Mouse (Mus musculus) kidney, embryonic 14.5 days (tissue): ENCODE measurements at regions not wholly inside any gene's neighbourhood (a gene's known extent, or its start where the extent isn't known, plus 50 kb on each side); places are given as distances from the start of the nearest gene placed in this dataset.

Source experiments
- ATAC-seq: fragments of 200-750 bp; cut with Nextera tagmentation; 2 replicates; pipeline ENCODE4 v1.8.0; 2017; ENCODE audit warnings: moderate number of reproducible peaks, mild to moderate bottlenecking, moderate TSS enrichment, moderate library complexity; ENCODE audit not compliant: low FRiP score, low TSS enrichment
- H3K27ac ChIP-seq: fragments of 300-500 bp; sonication (generic); 2 replicates; pipeline ENCODE4 v1.5.1; 2014; ENCODE audit warnings: low read depth, mild to moderate bottlenecking, low read length, moderate library complexity, mixed read lengths
- H3K27me3 ChIP-seq: fragments of 300-500 bp; sonication (generic); 2 replicates; pipeline ENCODE4 v1.6.1; 2014; ENCODE audit warnings: mild to moderate bottlenecking, low read length; ENCODE audit not compliant: control insufficient read depth, insufficient read depth
- H3K36me3 ChIP-seq: fragments of 300-500 bp; sonication (generic); 2 replicates; pipeline ENCODE4 v1.6.1; 2014; ENCODE audit warnings: low read length, mixed read lengths; ENCODE audit not compliant: control insufficient read depth, insufficient read depth
- H3K4me1 ChIP-seq: fragments of 300-500 bp; sonication (generic); 2 replicates; pipeline ENCODE4 v1.6.1; 2014; ENCODE audit warnings: low read length, mixed read lengths; ENCODE audit not compliant: control insufficient read depth, insufficient read depth
- H3K4me2 ChIP-seq: fragments of 300-500 bp; sonication (generic); replicated peaks from 2 replicates; pipeline ENCODE4 v1.6.1; 2014; ENCODE audit warnings: low read depth, mild to moderate bottlenecking, low read length
- H3K4me3 ChIP-seq: fragments of 300-500 bp; sonication (generic); 2 replicates; pipeline ENCODE4 v1.5.1; 2014; ENCODE audit warnings: mild to moderate bottlenecking, low read length
- H3K9ac ChIP-seq: fragments of 300-500 bp; sonication (generic); 2 replicates; pipeline ENCODE4 v1.6.1; 2014; ENCODE audit warnings: low read depth, mild to moderate bottlenecking, low read length, moderate library complexity
- H3K9me3 ChIP-seq: fragments of 300-500 bp; sonication (generic); 2 replicates; pipeline ENCODE4 v1.6.1; 2016; ENCODE audit warnings: low read length; ENCODE audit not compliant: control insufficient read depth
- WGBS: fragments of 180-500 bp; shearing (Covaris S2); extraction: QIAGEN DNeasy Blood & Tissue Kit; methylation state at CpG from one replicate; pipeline ENCODE4 v1.1.7; 2014; 5-methylcytosine and 5-hydroxymethylcytosine counted together

- Histone ChIP-seq H3K27ac (no peak overlapping the region), H3K36me3 (no peaks in the 10 kb centered on the region), H3K4me2 (no peak overlapping the region), H3K4me1 (no peaks in the 10 kb centered on the region), H3K4me3 (no peak overlapping the region), H3K9me3 (no peaks in the 10 kb centered on the region), H3K9ac (no peak overlapping the region), H3K27me3 (no peaks in the 10 kb centered on the region)
- 15% methylated on average over 1 of the region's 1 CpGs for WGBS
- ATAC-seq = no peak; the same call in 1 of the 2 replicates
Measured at GRCm38 (mm10) chr3:150384996-150385627, 1052.6 kb upstream of the Adgrl4 start.

- H3K27me3 ChIP-seq = no peaks in the 10 kb centered on the region
- no peak for ATAC-seq
- H3K27ac ChIP-seq = no peak overlapping the region
- no peaks in the 10 kb centered on the region for H3K4me1 ChIP-seq
- no peaks in the 10 kb centered on the region for H3K9me3 ChIP-seq
- no peak overlapping the region for H3K9ac ChIP-seq
- no peaks in the 10 kb centered on the region for H3K36me3 ChIP-seq
- H3K4me3 ChIP-seq = no peak overlapping the region
- H3K4me2 ChIP-seq = no peak overlapping the region
- 89% methylated on average over 2 of the region's 2 CpGs for WGBS
Measured at GRCm38 (mm10) chr3:150401694-150402301, 1035.9 kb upstream of the Adgrl4 start.

- Histone ChIP-seq H3K36me3 (no peaks in the 10 kb centered on the region), H3K27ac (no peak overlapping the region), H3K4me3 (no peak overlapping the region), H3K9ac (no peak overlapping the region), H3K4me2 (no peak overlapping the region), H3K4me1 (no peaks in the 10 kb centered on the region), H3K27me3 (no peaks in the 10 kb centered on the region), H3K9me3 (no peaks in the 10 kb centered on the region)
- 90% methylated on average over 6 of the region's 6 CpGs for WGBS
- no peak for ATAC-seq
Measured at GRCm38 (mm10) chr3:150406086-150406485, 1031.6 kb upstream of the Adgrl4 start.

GRCm38 (mm10) chr3:150415277-150415676 is 1022.4 kb upstream of the Adgrl4 start:
- H3K4me1 ChIP-seq = no peaks in the 10 kb centered on the region
- no peak for ATAC-seq
- WGBS = 83% methylated on average over 2 of the region's 2 CpGs
- H3K9ac ChIP-seq = no peak overlapping the region
- no peaks in the 10 kb centered on the region for H3K9me3 ChIP-seq
- H3K36me3 ChIP-seq = no peaks in the 10 kb centered on the region
- H3K4me3 ChIP-seq = no peak overlapping the region
- no peak overlapping the region for H3K27ac ChIP-seq
- no peak overlapping the region for H3K4me2 ChIP-seq
- H3K27me3 ChIP-seq = no peaks in the 10 kb centered on the region

- Histone ChIP-seq H3K4me3 (no peak overlapping the region), H3K27ac (no peak overlapping the region), H3K36me3 (no peaks in the 10 kb centered on the region), H3K9ac (no peak overlapping the region), H3K4me1 (no peaks in the 10 kb centered on the region), H3K9me3 (no peaks in the 10 kb centered on the region), H3K4me2 (no peak overlapping the region), H3K27me3 (no peaks in the 10 kb centered on the region)
- no peak for ATAC-seq
- WGBS = 80% methylated on average over 3 of the region's 3 CpGs
Measured at GRCm38 (mm10) chr3:150416447-150416846, 1021.2 kb upstream of the Adgrl4 start.

GRCm38 (mm10) chr3:150427965-150428364 is 1009.7 kb upstream of the Adgrl4 start:
- WGBS = 89% methylated on average over 5 of the region's 5 CpGs
- no peak for ATAC-seq
- H3K36me3 ChIP-seq = no peaks in the 10 kb centered on the region
- H3K9ac ChIP-seq = no peak overlapping the region
- no peak overlapping the region for H3K4me2 ChIP-seq
- no peaks in the 10 kb centered on the region for H3K4me1 ChIP-seq
- no peak overlapping the region for H3K27ac ChIP-seq
- no peaks in the 10 kb centered on the region for H3K9me3 ChIP-seq
- H3K4me3 ChIP-seq = no peak overlapping the region
- H3K27me3 ChIP-seq = no peaks in the 10 kb centered on the region

GRCm38 (mm10) chr3:150431291-150431690 is 1006.4 kb upstream of the Adgrl4 start:
- WGBS = 85% methylated on average over 6 of the region's 6 CpGs
- ATAC-seq = no peak
- H3K9me3 ChIP-seq = no peaks in the 10 kb centered on the region

GRCm38 (mm10) chr3:150435199-150435598 is 1002.5 kb upstream of the Adgrl4 start:
- WGBS = 76% methylated on average over 1 of the region's 1 CpGs
- ATAC-seq = no peak
- no peak overlapping the region for H3K4me2 ChIP-seq
- H3K27ac ChIP-seq = no peak overlapping the region
- no peak overlapping the region for H3K4me3 ChIP-seq
- no peaks in the 10 kb centered on the region for H3K9me3 ChIP-seq
- no peaks in the 10 kb centered on the region for H3K36me3 ChIP-seq
- no peaks in the 10 kb centered on the region for H3K27me3 ChIP-seq
- H3K9ac ChIP-seq = no peak overlapping the region
- no peaks in the 10 kb centered on the region for H3K4me1 ChIP-seq

More at GRCm38 (mm10) chr3:150431291-150431690, 1006.4 kb upstream of the Adgrl4 start:
- Histone ChIP-seq H3K4me3 (no peak overlapping the region), H3K27ac (no peak overlapping the region), H3K27me3 (no peaks in the 10 kb centered on the region), H3K4me2 (no peak overlapping the region), H3K36me3 (no peaks in the 10 kb centered on the region), H3K9ac (no peak overlapping the region), H3K4me1 (no peaks in the 10 kb centered on the region)

- H3K9me3 ChIP-seq = no peaks in the 10 kb centered on the region
- no peak overlapping the region for H3K4me2 ChIP-seq
- no peak overlapping the region for H3K4me3 ChIP-seq
- H3K4me1 ChIP-seq = no peaks in the 10 kb centered on the region
- no peak for ATAC-seq
- H3K27me3 ChIP-seq = no peaks in the 10 kb centered on the region
- H3K9ac ChIP-seq = no peak overlapping the region
- WGBS = 95% methylated on average over 6 of the region's 6 CpGs
- no peak overlapping the region for H3K27ac ChIP-seq
- no peaks in the 10 kb centered on the region for H3K36me3 ChIP-seq
Measured at GRCm38 (mm10) chr3:150435818-150436607, 1001.7 kb upstream of the Adgrl4 start.
